Mouse (Mus musculus) forebrain, embryonic 14.5 days (tissue): ENCODE measurements around the gene Crb1. TPM values are rescaled to one million over a fixed set of nuclear protein-coding genes. Genes with fewer than 3 reads are reported as not detected.
A peak's percentile ranks its signal among the peaks of the same experiment; 100 is the strongest.

Experiments used
- ATAC-seq: fragments of 200-750 bp; cut with Nextera tagmentation; 2 replicates; pipeline ENCODE4 v1.8.0; 2017; ENCODE audit warnings: mild to moderate bottlenecking, moderate library complexity
- DNase-seq: peaks from one replicate; pipeline ENCODE4 v3.0.0-alpha.2; 2015; ENCODE audit warnings: low spot score
- H3K27ac ChIP-seq: fragments of 300-500 bp; sonication (generic); 2 replicates; pipeline ENCODE4 v1.5.1; 2014; ENCODE audit warnings: low read depth, mild to moderate bottlenecking, control low read depth, low read length, moderate library complexity
- H3K27me3 ChIP-seq: fragments of 300-500 bp; sonication (generic); replicated peaks from 2 replicates; pipeline ENCODE4 v1.6.1; 2014; ENCODE audit warnings: low read length, control low read depth, mixed read lengths; ENCODE audit not compliant: control insufficient read depth, insufficient read depth
- H3K36me3 ChIP-seq: fragments of 300-500 bp; sonication (generic); 2 replicates; pipeline ENCODE4 v1.6.1; 2014; ENCODE audit warnings: low read length, control low read depth; ENCODE audit not compliant: control insufficient read depth, insufficient read depth
- H3K4me1 ChIP-seq: fragments of 300-500 bp; sonication (generic); 2 replicates; pipeline ENCODE4 v1.6.1; 2014; ENCODE audit warnings: antibody characterized with exemption, low read length, control low read depth; ENCODE audit not compliant: control insufficient read depth, insufficient read depth
- H3K4me2 ChIP-seq: fragments of 300-500 bp; sonication (generic); 2 replicates; pipeline ENCODE4 v1.6.1; 2014; ENCODE audit warnings: mild to moderate bottlenecking, control low read depth, low read length
- H3K4me3 ChIP-seq: fragments of 300-500 bp; sonication (generic); 2 replicates; pipeline ENCODE4 v1.5.1; 2014; ENCODE audit warnings: low read depth, low read length, control low read depth
- H3K9ac ChIP-seq: fragments of 300-500 bp; sonication (generic); 2 replicates; pipeline ENCODE4 v1.6.1; 2014; ENCODE audit warnings: mild to moderate bottlenecking, low read length, control low read depth, moderate library complexity
- H3K9me3 ChIP-seq: fragments of 300-500 bp; sonication (generic); replicated peaks from 2 replicates; pipeline ENCODE4 v1.6.1; 2016; ENCODE audit warnings: low read length, control low read depth, mixed read lengths; ENCODE audit not compliant: control insufficient read depth
- WGBS: fragments of 180-500 bp; shearing (Covaris S2); extraction: QIAGEN DNeasy Blood & Tissue Kit; methylation state at CpG from one replicate; pipeline ENCODE4 v1.1.7; 2014; 5-methylcytosine and 5-hydroxymethylcytosine counted together
- polyA plus RNA-seq: library from polyadenylated mRNA; unstranded; fragments of >200 nt; fragmentation: Nextera tagmentation; extraction: Ambion mirVana; gene quantifications from 2 replicates; pipeline ENCODE4 v1.2.1, GENCODE M21; 2014

Gene Crb1
- polyA plus RNA-seq, 1 experiment from 2014 or later = 1.8 TPM

- H3K27ac ChIP-seq = no peak overlapping the region
- DNase-seq (no peak), ATAC-seq (no peak)
- no peaks in the 10 kb centered on the region for H3K27me3 ChIP-seq
- peaks cover 8% of the 10 kb centered on the region for H3K4me1 ChIP-seq
- no peaks in the 10 kb centered on the region for H3K9me3 ChIP-seq
- WGBS = 88% methylated on average over 3 of the region's 3 CpGs
- no peak overlapping the region for H3K9ac ChIP-seq
- H3K4me2 ChIP-seq = no peak overlapping the region
- no peak overlapping the region for H3K4me3 ChIP-seq
- H3K36me3 ChIP-seq = no peaks in the 10 kb centered on the region
Observed at GRCm38 (mm10) chr1:139192635-139193034, 184.3 kb downstream of the Crb1 start.

- no peaks in the 10 kb centered on the region for H3K4me1 ChIP-seq
- WGBS = 86% methylated on average over 6 of the region's 6 CpGs
- no peak overlapping the region for H3K4me2 ChIP-seq
- no peaks in the 10 kb centered on the region for H3K9me3 ChIP-seq
- DNase-seq = no peak
- no peak overlapping the region for H3K27ac ChIP-seq
- H3K4me3 ChIP-seq = no peak overlapping the region
- no peaks in the 10 kb centered on the region for H3K36me3 ChIP-seq
- no peak overlapping the region for H3K9ac ChIP-seq
- ATAC-seq = no peak
- H3K27me3 ChIP-seq = no peaks in the 10 kb centered on the region
Observed at GRCm38 (mm10) chr1:139180481-139181149, 196.3 kb downstream of the Crb1 start.

GRCm38 (mm10) chr1:139179707-139180106 is 197.2 kb downstream of the Crb1 start:
- no peak for ATAC-seq
- 100% methylated on average over 1 of the region's 1 CpGs for WGBS

GRCm38 (mm10) chr1:139174058-139174832 is 202.7 kb downstream of the Crb1 start:
- H3K27ac ChIP-seq = no peak overlapping the region
- H3K9me3 ChIP-seq = no peaks in the 10 kb centered on the region
- no peak overlapping the region for H3K4me2 ChIP-seq
- no peak for ATAC-seq
- H3K27me3 ChIP-seq = no peaks in the 10 kb centered on the region
- no peak overlapping the region for H3K9ac ChIP-seq
- H3K36me3 ChIP-seq = peaks cover 14% of the 10 kb centered on the region; the same call in 1 of the 2 replicates
- H3K4me1 ChIP-seq = no peaks in the 10 kb centered on the region
- no peak overlapping the region for H3K4me3 ChIP-seq
- 89% methylated on average over 3 of the region's 3 CpGs for WGBS
- DNase-seq = no peak

More at GRCm38 (mm10) chr1:139179707-139180106, 197.2 kb downstream of the Crb1 start:
- Histone ChIP-seq H3K4me1 (no peaks in the 10 kb centered on the region), H3K27ac (no peak overlapping the region), H3K27me3 (no peaks in the 10 kb centered on the region), H3K36me3 (no peaks in the 10 kb centered on the region), H3K4me3 (no peak overlapping the region), H3K9me3 (no peaks in the 10 kb centered on the region), H3K9ac (no peak overlapping the region), H3K4me2 (no peak overlapping the region)
- DNase-seq = no peak

- H3K4me2 ChIP-seq = no peak overlapping the region
- ATAC-seq (peak; percentile 52), DNase-seq (peak; percentile 65)
Observed at GRCm38 (mm10) chr1:139162814-139163213, 214.1 kb downstream of the Crb1 start.

GRCm38 (mm10) chr1:139161619-139162018 is 215.3 kb downstream of the Crb1 start:
- Histone ChIP-seq H3K27me3 (no peaks in the 10 kb centered on the region), H3K9me3 (no peaks in the 10 kb centered on the region), H3K36me3 (no peaks in the 10 kb centered on the region), H3K4me2 (no peak overlapping the region), H3K4me3 (no peak overlapping the region), H3K9ac (no peak overlapping the region), H3K27ac (no peak overlapping the region), H3K4me1 (no peaks in the 10 kb centered on the region)
- DNase-seq (peak; percentile 17), ATAC-seq (peak; percentile 48; the same call in 1 of the 2 replicates)
- 55% methylated on average over 3 of the region's 3 CpGs for WGBS

More at GRCm38 (mm10) chr1:139162814-139163213, 214.1 kb downstream of the Crb1 start:
- H3K4me1 ChIP-seq = no peaks in the 10 kb centered on the region
- no peak overlapping the region for H3K27ac ChIP-seq
- H3K9me3 ChIP-seq = no peaks in the 10 kb centered on the region
- H3K4me3 ChIP-seq = no peak overlapping the region
- 33% methylated on average over 5 of the region's 5 CpGs for WGBS
- H3K9ac ChIP-seq = no peak overlapping the region
- no peaks in the 10 kb centered on the region for H3K27me3 ChIP-seq
- no peaks in the 10 kb centered on the region for H3K36me3 ChIP-seq

- Histone ChIP-seq H3K9me3 (no peaks in the 10 kb centered on the region), H3K4me1 (peaks cover 7% of the 10 kb centered on the region), H3K4me3 (no peak overlapping the region), H3K27ac (no peak overlapping the region), H3K4me2 (no peak overlapping the region), H3K36me3 (no peaks in the 10 kb centered on the region), H3K9ac (no peak overlapping the region), H3K27me3 (no peaks in the 10 kb centered on the region)
- DNase-seq = peak; percentile 81
- WGBS = 13% methylated on average over 3 of the region's 3 CpGs
- ATAC-seq = no peak
Observed at GRCm38 (mm10) chr1:139156397-139156796, 220.5 kb downstream of the Crb1 start.

- peak overlapping the region; percentile 63; the same call in 1 of the 2 replicates for H3K27ac ChIP-seq
- peak; percentile 91 for ATAC-seq
- 7% methylated on average over 6 of the region's 6 CpGs for WGBS
Observed at GRCm38 (mm10) chr1:139153493-139153892, 223.4 kb downstream of the Crb1 start.

GRCm38 (mm10) chr1:139153006-139153405 is 223.9 kb downstream of the Crb1 start:
- Histone ChIP-seq H3K27me3 (no peaks in the 10 kb centered on the region), H3K9me3 (no peaks in the 10 kb centered on the region), H3K36me3 (no peaks in the 10 kb centered on the region), H3K4me3 (no peak overlapping the region), H3K4me1 (peaks cover 7% of the 10 kb centered on the region), H3K27ac (peak overlapping the region; percentile 35; the same call in 1 of the 2 replicates), H3K4me2 (no peak overlapping the region), H3K9ac (no peak overlapping the region)
- WGBS = 8% methylated on average over 2 of the region's 2 CpGs
- DNase-seq (peak; percentile 63), ATAC-seq (peak; percentile 74)

More at GRCm38 (mm10) chr1:139153493-139153892, 223.4 kb downstream of the Crb1 start:
- Histone ChIP-seq H3K4me2 (no peak overlapping the region), H3K9ac (no peak overlapping the region), H3K9me3 (no peaks in the 10 kb centered on the region), H3K27me3 (no peaks in the 10 kb centered on the region), H3K4me3 (no peak overlapping the region), H3K36me3 (no peaks in the 10 kb centered on the region), H3K4me1 (peaks cover 7% of the 10 kb centered on the region)
- DNase-seq = peak; percentile 82
